Mouse (Mus musculus): ENCODE results near the gene Slc35c2. TPM values are rescaled to one million over a fixed set of nuclear protein-coding genes. Genes with fewer than 3 reads are reported as not detected.

The Slc35c2 gene
- polyA plus RNA-seq, 1 experiment from 2014 or later: 39.1 TPM

DNA sequence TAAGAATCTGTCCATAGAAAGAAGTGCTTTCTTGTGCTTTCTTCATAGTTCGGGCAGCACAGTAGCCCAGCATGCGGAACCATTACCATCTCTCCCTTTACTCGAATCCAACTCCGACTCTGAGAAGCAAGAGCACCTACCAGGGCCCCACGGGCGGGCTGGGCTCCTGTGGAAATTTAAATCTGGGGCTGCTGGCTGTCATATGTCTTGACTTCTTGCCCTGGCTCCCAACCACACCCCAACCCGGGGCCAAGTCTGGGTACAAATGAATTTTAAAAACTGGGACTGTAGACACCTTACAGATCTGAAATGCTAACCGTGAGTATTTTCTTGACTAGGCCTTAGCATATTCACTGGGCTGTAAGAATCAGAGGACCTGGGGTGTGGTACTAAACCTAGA lies 34.4 kb downstream of the Slc35c2 start:
- H3K27me3 ChIP-seq: peaks cover 50% of the 10 kb centered on the region
- H3K4me2 ChIP-seq: no peak overlapping the region
- 67% methylated on average over 8 of the region's 8 CpGs for WGBS (ENCODE audit: insufficient replicate concordance)
- no peak overlapping the region for H3K4me3 ChIP-seq (replicated peaks)
- no peak overlapping the region for H3K9ac ChIP-seq
- ATAC-seq (ENCODE audit: insufficient read depth): no peak
- H3K27ac ChIP-seq (replicated peaks): no peak overlapping the region
- H3K9me3 ChIP-seq (replicated peaks): no peaks in the 10 kb centered on the region
- no peaks in the 10 kb centered on the region for H3K4me1 ChIP-seq (replicated peaks)
- H3K36me3 ChIP-seq (replicated peaks): no peaks in the 10 kb centered on the region

DNA sequence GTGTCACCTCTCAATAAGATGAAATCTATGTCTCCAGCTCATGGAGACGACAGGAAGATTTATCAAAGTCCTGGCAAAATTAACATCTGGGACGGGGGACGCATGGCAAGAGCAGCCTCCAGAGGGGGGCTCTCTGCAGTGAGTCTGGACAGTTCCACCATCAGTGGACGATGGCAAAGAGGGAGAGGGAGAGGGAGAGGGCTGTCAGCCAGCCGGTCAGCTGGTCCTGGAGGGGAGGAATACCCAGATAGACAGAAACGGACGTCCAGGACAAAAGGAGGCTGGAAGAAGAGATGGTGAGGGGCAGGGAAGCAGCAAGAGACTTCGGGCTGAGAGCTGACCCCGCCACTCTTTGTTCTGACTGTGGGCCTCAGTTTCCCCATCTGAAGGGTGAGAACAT lies 34.9 kb downstream of the Slc35c2 start:
- Histone ChIP-seq H3K9ac (no peak overlapping the region), H3K4me2 (no peak overlapping the region), H3K9me3 (replicated peaks) (no peaks in the 10 kb centered on the region), H3K4me3 (replicated peaks) (no peak overlapping the region), H3K36me3 (replicated peaks) (no peaks in the 10 kb centered on the region), H3K27ac (replicated peaks) (no peak overlapping the region), H3K27me3 (peaks cover 50% of the 10 kb centered on the region), H3K4me1 (replicated peaks) (no peaks in the 10 kb centered on the region)
- 53% methylated on average over 9 of the region's 9 CpGs for WGBS (ENCODE audit: insufficient replicate concordance)
- ATAC-seq (ENCODE audit: insufficient read depth): no peak

DNA sequence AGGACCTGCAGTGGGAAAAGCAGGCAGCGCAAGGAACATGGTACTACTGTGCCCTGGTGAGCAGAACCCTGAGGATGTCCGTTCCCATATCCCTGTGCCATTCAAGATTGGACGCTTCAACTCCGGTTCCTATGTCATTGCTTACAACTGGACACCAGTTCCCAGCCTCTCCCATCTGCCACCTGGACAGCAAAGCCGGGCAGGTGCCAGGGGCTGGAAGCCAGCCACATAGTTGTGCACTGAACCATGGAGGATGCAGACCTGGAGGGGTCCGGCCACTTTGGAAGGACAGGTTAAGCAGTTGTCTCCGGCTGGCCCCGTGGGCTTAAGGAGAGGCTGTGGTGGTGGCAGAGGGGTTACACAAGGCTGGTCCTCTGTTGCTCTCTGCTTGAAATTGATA lies 35.3 kb downstream of the Slc35c2 start:
- no peak for ATAC-seq (ENCODE audit: insufficient read depth)
- Histone ChIP-seq H3K27me3 (peaks cover 52% of the 10 kb centered on the region), H3K4me2 (no peak overlapping the region), H3K27ac (replicated peaks) (no peak overlapping the region), H3K9ac (no peak overlapping the region), H3K4me3 (replicated peaks) (no peak overlapping the region), H3K4me1 (replicated peaks) (no peaks in the 10 kb centered on the region), H3K9me3 (replicated peaks) (no peaks in the 10 kb centered on the region), H3K36me3 (replicated peaks) (no peaks in the 10 kb centered on the region)
- 73% methylated on average over 8 of the region's 8 CpGs for WGBS (ENCODE audit: insufficient replicate concordance)

DNA sequence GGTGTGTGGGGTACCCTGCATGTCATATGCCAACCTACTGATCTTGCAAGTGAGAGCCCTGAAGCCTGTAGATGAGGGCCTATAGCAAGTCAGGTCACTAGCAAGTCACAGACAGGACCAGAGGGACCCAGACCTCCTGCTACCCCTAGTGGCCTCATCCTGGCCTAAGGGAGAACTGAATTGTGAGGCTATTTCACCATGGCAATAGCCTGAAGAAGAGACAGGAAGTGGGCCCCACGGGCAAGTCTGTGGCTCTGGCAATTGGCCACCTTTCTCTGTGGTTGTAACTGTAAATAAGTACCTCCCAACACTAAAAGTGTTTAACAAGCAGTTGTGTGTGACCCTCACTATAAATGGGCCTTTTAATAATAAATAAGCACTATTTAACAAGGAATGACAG lies 36.8 kb downstream of the Slc35c2 start:
- Histone ChIP-seq H3K9ac (no peak overlapping the region), H3K9me3 (replicated peaks) (no peaks in the 10 kb centered on the region), H3K27me3 (peaks cover 55% of the 10 kb centered on the region), H3K4me3 (replicated peaks) (no peak overlapping the region), H3K36me3 (replicated peaks) (no peaks in the 10 kb centered on the region), H3K4me1 (replicated peaks) (no peaks in the 10 kb centered on the region), H3K27ac (replicated peaks) (no peak overlapping the region), H3K4me2 (no peak overlapping the region)
- WGBS (ENCODE audit: insufficient replicate concordance): 4% methylated on average over 1 of the region's 1 CpGs
- no peak for ATAC-seq (ENCODE audit: insufficient read depth)

DNA sequence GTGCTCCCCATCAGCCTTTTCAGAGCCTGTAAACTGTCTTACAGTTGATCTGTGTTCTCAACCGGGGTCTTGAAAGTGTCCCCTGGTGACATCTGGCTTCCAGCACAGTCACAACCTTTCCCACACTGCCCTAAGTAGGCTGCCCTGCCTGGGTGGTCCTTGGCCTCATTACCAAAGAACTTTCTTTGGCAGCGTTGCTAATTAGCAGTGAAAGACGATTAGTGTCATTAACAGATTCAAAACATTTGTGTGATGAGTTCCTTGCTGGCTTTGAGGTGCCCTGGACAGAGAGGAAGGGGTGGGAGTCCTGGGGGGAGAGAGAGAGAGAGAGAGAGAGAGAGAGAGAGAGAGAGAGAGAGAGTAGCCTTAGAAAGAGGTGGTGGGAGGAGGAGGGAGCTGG lies 38.7 kb downstream of the Slc35c2 start:
- no peak for ATAC-seq (ENCODE audit: insufficient read depth)
- Histone ChIP-seq H3K27ac (replicated peaks) (no peak overlapping the region), H3K4me3 (replicated peaks) (no peak overlapping the region), H3K27me3 (peaks cover 56% of the 10 kb centered on the region), H3K4me2 (no peak overlapping the region), H3K9ac (no peak overlapping the region), H3K36me3 (replicated peaks) (no peaks in the 10 kb centered on the region), H3K9me3 (replicated peaks) (no peaks in the 10 kb centered on the region), H3K4me1 (replicated peaks) (no peaks in the 10 kb centered on the region)
- 22% methylated on average over 3 of the region's 3 CpGs for WGBS (ENCODE audit: insufficient replicate concordance)

DNA sequence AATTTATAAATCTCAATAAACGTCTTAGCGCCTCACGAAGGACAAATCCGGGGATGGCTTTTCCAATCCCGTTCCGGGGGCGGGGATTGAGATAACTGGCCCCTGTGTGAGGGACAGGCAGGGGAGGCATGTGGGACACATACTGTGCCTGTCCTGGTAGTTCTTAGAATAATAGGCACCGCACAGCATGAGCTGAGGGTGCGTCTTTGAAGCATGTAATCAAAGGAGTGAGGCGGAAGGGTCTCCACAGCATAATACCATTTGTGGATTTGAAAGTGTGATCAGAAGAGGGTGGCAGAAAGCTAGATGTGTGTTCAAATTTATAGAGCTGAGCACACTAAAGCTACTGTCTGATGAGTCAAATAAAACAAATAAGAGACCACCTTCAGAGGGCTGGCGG lies 41.3 kb downstream of the Slc35c2 start:
- Histone ChIP-seq H3K36me3 (replicated peaks) (no peaks in the 10 kb centered on the region), H3K4me2 (no peak overlapping the region), H3K27ac (replicated peaks) (no peak overlapping the region), H3K4me3 (replicated peaks) (no peak overlapping the region), H3K9ac (no peak overlapping the region), H3K4me1 (replicated peaks) (no peaks in the 10 kb centered on the region), H3K9me3 (replicated peaks) (no peaks in the 10 kb centered on the region), H3K27me3 (peaks cover 66% of the 10 kb centered on the region)
- WGBS (ENCODE audit: insufficient replicate concordance): 25% methylated on average over 11 of the region's 11 CpGs
- no peak for ATAC-seq (ENCODE audit: insufficient read depth)

DNA sequence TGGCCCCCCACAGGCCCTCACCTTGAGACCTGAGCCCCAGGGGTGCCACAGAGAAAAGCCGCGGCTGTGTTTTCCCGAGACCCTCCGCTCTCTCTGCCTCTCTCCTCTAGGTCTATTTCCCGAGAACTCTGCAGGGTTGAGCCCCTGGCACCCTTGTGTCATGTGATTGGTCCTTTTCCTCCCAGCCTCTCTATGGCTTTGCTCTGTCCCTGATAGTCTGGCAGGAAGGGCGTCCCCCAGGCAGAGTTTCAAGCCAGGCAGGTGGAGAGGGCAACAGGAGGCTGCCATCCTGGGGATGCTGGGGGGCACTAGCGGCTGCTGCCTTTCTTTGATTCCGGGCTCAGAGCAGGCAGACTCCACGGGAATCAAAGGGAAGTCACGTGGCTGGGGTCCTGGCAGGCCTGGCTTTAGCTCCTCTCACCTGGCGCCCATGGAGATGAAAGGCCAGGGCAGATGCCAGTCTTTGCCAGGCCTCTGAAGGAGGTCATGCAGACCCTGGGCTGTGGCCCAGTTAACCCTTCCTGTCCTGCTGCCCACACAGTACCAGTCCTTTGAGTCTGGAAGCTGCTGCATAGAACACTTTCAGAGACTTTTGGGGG lies 44.4 kb downstream of the Slc35c2 start:
- Histone ChIP-seq H3K27ac (replicated peaks) (no peak overlapping the region), H3K4me1 (replicated peaks) (no peaks in the 10 kb centered on the region), H3K4me3 (replicated peaks) (no peak overlapping the region), H3K27me3 (peaks cover 93% of the 10 kb centered on the region), H3K4me2 (no peak overlapping the region), H3K9ac (no peak overlapping the region), H3K9me3 (replicated peaks) (no peaks in the 10 kb centered on the region), H3K36me3 (replicated peaks) (no peaks in the 10 kb centered on the region)
- ATAC-seq (ENCODE audit: insufficient read depth): no peak
- 13% methylated on average over 11 of the region's 11 CpGs for WGBS (ENCODE audit: insufficient replicate concordance)

DNA sequence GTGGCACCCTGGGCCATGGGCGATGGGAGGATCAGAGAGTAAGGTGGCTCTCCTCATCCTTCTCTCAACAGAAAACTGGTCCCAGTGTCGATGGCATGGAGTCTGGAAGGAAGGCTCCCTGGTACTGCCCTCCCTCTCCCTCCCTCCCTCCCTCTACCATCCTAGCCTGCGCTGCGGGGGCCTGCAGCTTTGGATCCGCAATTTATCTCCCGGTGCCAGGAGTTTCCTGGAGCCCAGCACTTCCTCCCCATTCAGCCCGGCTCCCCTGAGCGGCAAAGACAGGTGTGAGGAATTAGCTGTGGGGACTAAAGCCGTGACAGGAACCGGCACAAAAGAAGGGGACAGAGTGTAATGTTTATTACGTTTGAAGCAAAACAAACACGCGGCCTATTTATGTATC lies 45.1 kb downstream of the Slc35c2 start:
- ATAC-seq (ENCODE audit: insufficient read depth): no peak
- H3K4me1 ChIP-seq (replicated peaks): no peaks in the 10 kb centered on the region
- H3K9ac ChIP-seq: no peak overlapping the region
- no peak overlapping the region for H3K4me3 ChIP-seq (replicated peaks)
- H3K4me2 ChIP-seq: no peak overlapping the region
- WGBS (ENCODE audit: insufficient replicate concordance): under 1% methylated on average over 13 of the region's 13 CpGs
- no peaks in the 10 kb centered on the region for H3K36me3 ChIP-seq (replicated peaks)
- no peak overlapping the region for H3K27ac ChIP-seq (replicated peaks)
- H3K27me3 ChIP-seq: peaks cover 97% of the 10 kb centered on the region
- no peaks in the 10 kb centered on the region for H3K9me3 ChIP-seq (replicated peaks)

DNA sequence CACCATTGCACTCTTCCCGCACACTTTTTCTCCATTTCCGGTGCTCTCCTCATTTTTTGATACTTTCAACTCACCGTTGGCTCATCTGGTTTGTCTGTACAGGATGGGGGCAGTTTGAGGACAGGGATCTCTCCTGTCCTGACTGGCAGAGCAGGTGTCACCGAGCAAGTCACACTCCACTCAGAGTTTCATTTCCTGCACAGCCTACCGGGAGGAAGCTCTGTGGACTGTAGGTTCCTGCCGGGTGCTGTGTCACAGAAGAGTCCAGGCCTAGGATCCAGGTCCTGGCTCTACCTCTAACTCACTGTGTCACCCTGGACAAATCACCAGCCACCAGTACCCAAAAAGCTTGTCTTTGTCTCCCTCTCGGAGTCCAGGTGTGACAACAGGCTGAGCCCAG lies 45.9 kb downstream of the Slc35c2 start:
- Histone ChIP-seq H3K4me1 (replicated peaks) (no peaks in the 10 kb centered on the region), H3K9ac (no peak overlapping the region), H3K9me3 (replicated peaks) (no peaks in the 10 kb centered on the region), H3K4me3 (replicated peaks) (no peak overlapping the region), H3K36me3 (replicated peaks) (no peaks in the 10 kb centered on the region), H3K27me3 (peaks cover 95% of the 10 kb centered on the region), H3K4me2 (no peak overlapping the region), H3K27ac (replicated peaks) (no peak overlapping the region)
- 25% methylated on average over 7 of the region's 7 CpGs for WGBS (ENCODE audit: insufficient replicate concordance)
- no peak for ATAC-seq (ENCODE audit: insufficient read depth)

DNA sequence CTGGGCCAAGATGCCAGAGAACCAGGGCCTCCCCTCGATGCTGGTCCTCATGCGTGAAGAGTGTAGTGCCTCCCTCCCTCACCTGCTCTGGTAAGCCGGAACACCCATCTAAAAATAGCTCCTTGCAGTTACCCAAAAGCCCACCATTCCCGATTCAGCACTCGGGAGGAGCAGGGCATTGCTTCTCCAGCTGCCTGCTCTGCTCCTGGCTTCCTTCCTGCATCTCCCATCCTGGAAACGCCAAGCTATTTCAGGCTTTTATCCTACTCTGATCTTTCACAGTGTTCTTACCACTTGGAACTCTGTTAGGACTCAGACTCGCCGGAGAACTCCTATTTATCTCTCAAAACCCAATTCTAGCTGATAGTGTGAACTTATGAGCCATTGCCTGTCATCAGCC lies 47.3 kb downstream of the Slc35c2 start:
- Histone ChIP-seq H3K4me2 (no peak overlapping the region), H3K36me3 (replicated peaks) (no peaks in the 10 kb centered on the region), H3K9ac (no peak overlapping the region), H3K4me1 (replicated peaks) (no peaks in the 10 kb centered on the region), H3K27ac (replicated peaks) (no peak overlapping the region), H3K4me3 (replicated peaks) (no peak overlapping the region), H3K9me3 (replicated peaks) (no peaks in the 10 kb centered on the region), H3K27me3 (peaks cover 98% of the 10 kb centered on the region)
- 15% methylated on average over 8 of the region's 8 CpGs for WGBS (ENCODE audit: insufficient replicate concordance)
- no peak for ATAC-seq (ENCODE audit: insufficient read depth)

DNA sequence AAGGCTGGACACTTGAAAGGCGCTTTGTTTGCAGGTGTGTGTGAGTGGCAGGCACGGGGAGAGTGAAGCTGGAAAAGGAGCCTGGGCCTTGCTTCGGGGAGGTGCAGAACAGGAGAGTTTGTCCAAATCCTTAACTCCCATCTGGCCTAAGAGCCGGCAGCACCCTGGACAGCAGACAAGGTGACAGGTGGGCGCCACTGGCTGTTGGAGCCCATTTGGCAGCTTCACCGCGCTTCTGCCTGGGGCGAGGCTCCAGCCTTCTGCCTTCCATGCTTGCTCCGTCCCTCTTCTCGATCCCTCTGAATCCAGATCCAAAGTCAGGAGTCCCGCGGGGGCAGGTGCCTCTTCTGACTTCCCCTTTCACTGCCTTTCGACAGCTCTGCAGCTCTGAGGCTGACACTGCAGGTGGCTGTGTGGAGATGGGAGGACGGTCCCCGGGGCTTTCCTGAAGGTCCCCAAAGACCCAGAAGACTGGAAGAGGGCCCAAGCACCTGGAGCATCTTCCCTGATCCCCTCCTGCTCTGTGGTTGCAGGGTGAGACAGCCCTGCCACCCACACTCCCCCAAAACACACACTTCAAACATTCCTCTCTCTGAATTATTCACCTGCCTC lies 48.0 kb downstream of the Slc35c2 start:
- H3K4me2 ChIP-seq: no peak overlapping the region
- ATAC-seq (ENCODE audit: insufficient read depth): no peak
- H3K4me3 ChIP-seq (replicated peaks): no peak overlapping the region
- H3K27ac ChIP-seq (replicated peaks): no peak overlapping the region
- H3K9ac ChIP-seq: no peak overlapping the region
- peaks cover 98% of the 10 kb centered on the region for H3K27me3 ChIP-seq
- 9% methylated on average over 15 of the region's 15 CpGs for WGBS (ENCODE audit: insufficient replicate concordance)
- no peaks in the 10 kb centered on the region for H3K36me3 ChIP-seq (replicated peaks)
- H3K9me3 ChIP-seq (replicated peaks): no peaks in the 10 kb centered on the region
- no peaks in the 10 kb centered on the region for H3K4me1 ChIP-seq (replicated peaks)
